Mouse (Mus musculus) G1E (cell line): ENCODE results near the gene Usp22. TPM values are rescaled to one million over a fixed set of nuclear protein-coding genes. Genes with fewer than 3 reads are reported as not detected.

Experiments used
- ATAC-seq: 2 replicates; pipeline ENCODE4 v1.8.0; 2016; ENCODE audit warnings: mild to moderate bottlenecking; ENCODE audit not compliant: insufficient number of reproducible peaks, poor library complexity, low FRiP score, severe bottlenecking; ENCODE audit errors: extremely low read depth
- DNase-seq: peaks from one replicate; pipeline ENCODE4 v3.0.0; 2012; ENCODE audit warnings: low spot score
- H3K27me3 ChIP-seq: 2 replicates; pipeline ENCODE4 v1.6.1; 2012; ENCODE audit warnings: mild to moderate bottlenecking, low read length, inconsistent platforms; ENCODE audit not compliant: insufficient read depth
- H3K36me3 ChIP-seq: replicated peaks from 2 replicates; pipeline ENCODE3; 2012; ENCODE audit warnings: mild to moderate bottlenecking, inconsistent platforms
- H3K4me1 ChIP-seq: 2 replicates; pipeline ENCODE4 v1.6.1; 2012; ENCODE audit warnings: low read depth, low read length, inconsistent platforms, mixed read lengths; ENCODE audit not compliant: insufficient read depth
- H3K4me3 ChIP-seq: 2 replicates; pipeline ENCODE4 v1.5.1; 2012; ENCODE audit warnings: low read depth, mild to moderate bottlenecking, inconsistent platforms, low read length, moderate library complexity, mixed read lengths
- H3K9me3 ChIP-seq: replicated peaks from 2 replicates; pipeline ENCODE4 v1.6.1; 2012; ENCODE audit warnings: inconsistent platforms
- CTCF ChIP-seq: IDR thresholded peaks from 2 replicates; pipeline ENCODE4 v1.5.1; 2012; ENCODE audit warnings: low read depth, low read length, inconsistent platforms, mixed read lengths
- GATA1 ChIP-seq: IDR thresholded peaks from 2 replicates; pipeline ENCODE4 v1.6.1; 2012; ENCODE audit warnings: borderline replicate concordance, low read length, inconsistent platforms, mixed read lengths
- GATA2 ChIP-seq: IDR thresholded peaks from 2 replicates; pipeline ENCODE4 v1.6.1; 2012; ENCODE audit warnings: low read depth, low read length, inconsistent platforms, borderline replicate concordance
- POLR2AphosphoS5 ChIP-seq: IDR thresholded peaks from 2 replicates; pipeline ENCODE4 v1.6.1; 2012; ENCODE audit warnings: low read depth, low read length, inconsistent platforms; ENCODE audit not compliant: insufficient replicate concordance
- TAL1 ChIP-seq: conservative IDR thresholded peaks from 2 replicates; pipeline ENCODE4 v1.6.1; 2012; ENCODE audit warnings: low read depth, low read length, inconsistent platforms, mixed read lengths
- polyA plus RNA-seq: library from polyadenylated mRNA; stranded (reverse); fragments of >175 nt; gene quantifications from 2 replicates; pipeline ENCODE4 v1.2.3, GENCODE M21; 2012
- total RNA-seq, 2 experiments: library from RNA; stranded (forward) in 1 of 2; stranded (reverse) in 1 of 2; fragments of 200-1000 nt in 1 of 2; fragments of >200 nt in 1 of 2; fragmentation: Nextera tagmentation in 1 of 2; gene quantifications; 2 replicates each; pipeline ENCODE4 v1.2.3; 2014 to 2017

The Usp22 gene
- total and polyA plus RNA-seq, 3 experiments, result 37.8 to 70.7 (median 52.1) TPM

DNA sequence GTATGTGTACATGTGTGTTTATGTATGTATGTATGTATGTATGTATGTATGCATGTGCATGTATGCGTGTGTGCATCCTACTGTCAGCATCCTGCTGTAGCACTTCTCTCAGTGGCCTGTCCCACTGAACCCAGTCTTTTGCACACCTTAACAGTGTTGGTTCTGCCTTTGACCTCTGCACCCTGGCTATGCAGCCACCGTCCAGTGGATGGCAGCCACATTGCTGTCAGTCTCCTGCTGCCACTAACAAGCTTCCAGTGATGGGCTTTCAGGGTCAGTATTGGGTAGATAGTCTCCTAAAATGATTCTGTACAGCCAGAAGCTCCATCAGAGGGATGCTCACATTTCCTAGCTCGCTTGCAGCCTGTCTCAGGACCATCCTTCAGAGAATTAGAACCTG, 51.0 kb downstream of the Usp22 start:
- Histone ChIP-seq H3K4me1 (no peaks in the 10 kb centered on the region), H3K36me3 (no peaks in the 10 kb centered on the region), H3K9me3 (no peaks in the 10 kb centered on the region), H3K4me3 (no peak overlapping the region), H3K27me3 (peaks cover 20% of the 10 kb centered on the region)
- ATAC-seq, result no peak
- TF ChIP-seq GATA2 (no peak), TAL1 (no peak), GATA1 (no peak), CTCF (no peak), POLR2AphosphoS5 (no peak)
- DNase-seq, result no peak

DNA sequence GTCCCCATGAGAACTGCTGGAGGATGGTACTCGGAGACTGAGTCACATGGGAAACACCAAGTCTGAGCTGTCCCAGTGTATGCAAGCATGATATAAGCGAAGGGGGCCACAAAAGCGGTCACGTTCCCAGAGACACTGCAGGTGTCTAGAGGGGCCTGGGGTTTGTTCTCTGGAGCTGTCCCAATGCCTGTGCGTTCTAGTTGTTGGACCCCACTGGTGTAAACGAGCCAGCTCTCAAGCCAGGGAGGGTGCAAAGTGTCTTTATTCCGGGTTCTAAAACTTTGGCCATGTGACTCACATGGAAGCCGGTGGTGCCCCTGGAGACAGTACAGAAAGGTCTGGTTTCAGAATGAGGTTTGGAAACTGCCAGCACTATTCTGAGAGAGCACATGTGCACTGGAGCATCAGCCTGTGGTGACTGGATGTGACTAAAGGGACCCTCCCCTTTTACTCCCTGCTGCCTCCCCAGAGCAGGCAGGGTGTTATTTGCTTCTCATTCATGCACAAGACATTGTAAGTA, 52.0 kb downstream of the Usp22 start:
- Histone ChIP-seq H3K4me3 (no peak overlapping the region), H3K9me3 (no peaks in the 10 kb centered on the region), H3K27me3 (peaks cover 22% of the 10 kb centered on the region), H3K36me3 (no peaks in the 10 kb centered on the region), H3K4me1 (no peaks in the 10 kb centered on the region)
- DNase-seq, result no peak
- no peak for ATAC-seq
- no peak for TF ChIP-seq TAL1

GRCm38 (mm10) chr11:61122283-61122768, 52.5 kb downstream of the Usp22 start:
- DNase-seq (no peak), ATAC-seq (no peak)
- peaks cover 22% of the 10 kb centered on the region for H3K27me3 ChIP-seq
- H3K4me1 ChIP-seq, result no peaks in the 10 kb centered on the region
- no peaks in the 10 kb centered on the region for H3K9me3 ChIP-seq
- TF ChIP-seq TAL1 (no peak), POLR2AphosphoS5 (no peak), CTCF (no peak), GATA1 (no peak)
- no peak overlapping the region for H3K4me3 ChIP-seq
- no peaks in the 10 kb centered on the region for H3K36me3 ChIP-seq

DNA sequence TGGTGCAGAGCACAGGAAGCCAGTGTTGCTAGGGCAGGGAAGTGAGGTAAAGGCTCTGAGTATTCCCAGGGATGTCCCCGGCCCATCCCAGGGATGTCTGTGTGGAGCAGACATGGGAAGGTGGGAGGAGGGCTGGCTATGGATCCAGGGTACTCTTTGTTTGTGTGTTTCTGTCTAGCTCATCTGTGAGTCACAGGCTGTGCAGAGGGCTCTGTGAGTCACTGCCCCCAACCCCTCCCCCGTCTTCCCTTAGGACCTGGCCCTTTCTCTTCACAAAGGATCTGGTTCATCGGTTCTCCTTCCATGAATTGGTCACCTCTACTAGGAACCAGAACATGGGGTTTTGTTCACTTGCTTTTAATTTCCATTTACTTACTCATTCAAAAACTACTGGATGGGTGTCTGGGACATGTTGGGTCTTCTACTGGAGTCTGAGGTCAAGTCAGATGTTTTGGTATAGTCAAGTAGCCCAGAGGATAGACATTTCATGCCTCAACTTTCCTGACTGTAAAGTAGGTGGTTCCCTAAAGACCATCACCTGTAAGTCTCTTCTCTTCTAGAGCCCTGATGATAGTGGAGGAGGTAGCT, 54.8 kb downstream of the Usp22 start:
- no peaks in the 10 kb centered on the region for H3K36me3 ChIP-seq
- no peak for DNase-seq
- no peaks in the 10 kb centered on the region for H3K9me3 ChIP-seq
- H3K4me1 ChIP-seq, result no peaks in the 10 kb centered on the region
- H3K27me3 ChIP-seq, result peaks cover 19% of the 10 kb centered on the region
- H3K4me3 ChIP-seq, result no peak overlapping the region
- TF ChIP-seq CTCF (no peak), TAL1 (no peak), POLR2AphosphoS5 (no peak), GATA1 (no peak), GATA2 (no peak)
- no peak for ATAC-seq

DNA sequence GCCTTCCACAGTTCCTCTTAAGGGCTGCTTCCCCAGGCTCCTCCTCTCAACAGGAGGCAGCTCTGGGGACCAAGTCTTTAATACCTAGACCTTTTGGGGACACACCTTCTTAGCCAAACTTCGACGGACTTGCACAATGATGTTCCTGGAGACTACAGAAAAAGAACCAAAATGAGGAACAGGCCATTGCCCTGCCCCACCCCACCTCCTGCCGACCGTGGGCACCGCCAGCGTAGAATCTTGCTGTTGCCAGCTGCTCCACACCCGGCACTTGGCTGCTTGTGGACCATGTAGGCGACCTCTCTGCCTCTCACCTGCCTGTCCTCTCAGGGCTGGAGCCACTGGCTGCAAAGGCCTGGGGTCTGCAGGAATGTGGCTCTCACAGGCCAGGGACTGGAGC, 58.6 kb downstream of the Usp22 start:
- Histone ChIP-seq H3K36me3 (no peaks in the 10 kb centered on the region), H3K4me3 (no peak overlapping the region), H3K27me3 (peaks cover 16% of the 10 kb centered on the region; the same call in 1 of the 2 replicates), H3K9me3 (no peaks in the 10 kb centered on the region), H3K4me1 (no peaks in the 10 kb centered on the region)
- ATAC-seq (no peak), DNase-seq (no peak)
- TF ChIP-seq CTCF, result no peak
- no peak for TF ChIP-seq TAL1
- no peak for TF ChIP-seq POLR2AphosphoS5
- no peak for TF ChIP-seq GATA1
- TF ChIP-seq GATA2, result no peak

DNA sequence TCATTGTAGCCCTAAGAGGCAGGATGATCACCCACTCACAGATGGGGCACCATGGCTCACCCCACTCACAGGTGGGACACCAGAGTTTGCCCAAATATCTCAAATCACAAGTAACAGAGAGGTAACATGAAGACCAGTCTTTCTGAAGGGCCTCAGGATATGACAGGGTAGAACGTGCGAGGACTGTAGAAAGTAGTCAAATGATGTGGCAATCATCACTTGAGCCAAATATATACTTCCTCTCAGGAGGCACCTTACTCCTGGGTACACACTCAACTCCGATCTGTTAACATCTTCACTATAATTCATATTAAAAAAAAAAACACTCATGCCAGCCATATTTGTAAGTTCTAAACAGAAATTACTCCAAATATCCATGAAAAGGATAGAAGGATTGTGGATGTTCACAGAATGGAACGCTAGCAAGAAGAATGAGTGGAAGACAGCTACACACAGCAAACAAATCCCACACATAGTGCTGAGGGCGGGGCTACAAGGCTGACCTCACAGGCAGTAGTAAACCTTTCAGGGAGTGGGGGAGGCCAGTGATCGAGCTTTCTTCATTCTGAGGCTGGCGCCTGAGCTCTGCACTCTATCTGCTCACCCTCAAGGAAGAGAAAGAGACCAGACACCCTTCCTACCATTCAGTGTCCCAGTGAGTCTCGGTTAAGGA, 62.4 kb downstream of the Usp22 start:
- Histone ChIP-seq H3K4me3 (no peak overlapping the region), H3K4me1 (no peaks in the 10 kb centered on the region), H3K27me3 (peaks cover 18% of the 10 kb centered on the region), H3K36me3 (no peaks in the 10 kb centered on the region), H3K9me3 (no peaks in the 10 kb centered on the region)
- TF ChIP-seq CTCF (no peak), GATA2 (no peak), POLR2AphosphoS5 (no peak), TAL1 (no peak), GATA1 (no peak)
- ATAC-seq (no peak), DNase-seq (no peak)

- TF ChIP-seq POLR2AphosphoS5 (no peak), GATA1 (no peak), TAL1 (no peak), CTCF (no peak), GATA2 (no peak)
- H3K36me3 ChIP-seq, result no peaks in the 10 kb centered on the region
- H3K4me3 ChIP-seq, result no peak overlapping the region
- ATAC-seq (no peak), DNase-seq (no peak)
- peaks cover 18% of the 10 kb centered on the region for H3K27me3 ChIP-seq
- no peaks in the 10 kb centered on the region for H3K9me3 ChIP-seq
- H3K4me1 ChIP-seq, result no peaks in the 10 kb centered on the region
Measured at GRCm38 (mm10) chr11:61111472-61111871, 63.4 kb downstream of the Usp22 start.
